Mouse (Mus musculus) layer of hippocampus, adult 9-11 months (tissue): Measurements from ENCODE around the gene Olfr631.
"Not testable (repeated sequence)": the region's sequence is repeated elsewhere in the genome, so short reads cannot be mapped to it uniquely, and the experiment has no call there.

Experiments
- DNase-seq: peaks from one replicate; pipeline ENCODE4 v3.0.0; 2022

Gene Olfr631

GRCm38 (mm10) chr7:103928525-103928924 is at the start of gene Olfr631:
Gene Olfr631, plus strand, starts transcription at chr7:103928825.
- no peak for DNase-seq

GRCm38 (mm10) chr7:103886152-103886551 is 42.5 kb upstream of the Olfr631 start, which contains the start of gene Olfr66:
Gene Olfr66, minus strand, starts transcription at chr7:103886252.
- DNase-seq, result no peak

GRCm38 (mm10) chr7:103894385-103894784 is 34.2 kb upstream of the Olfr631 start, which contains the start of gene Olfr64:
Gene Olfr64, minus strand, starts transcription at chr7:103894485.
- no peak for DNase-seq

DNA sequence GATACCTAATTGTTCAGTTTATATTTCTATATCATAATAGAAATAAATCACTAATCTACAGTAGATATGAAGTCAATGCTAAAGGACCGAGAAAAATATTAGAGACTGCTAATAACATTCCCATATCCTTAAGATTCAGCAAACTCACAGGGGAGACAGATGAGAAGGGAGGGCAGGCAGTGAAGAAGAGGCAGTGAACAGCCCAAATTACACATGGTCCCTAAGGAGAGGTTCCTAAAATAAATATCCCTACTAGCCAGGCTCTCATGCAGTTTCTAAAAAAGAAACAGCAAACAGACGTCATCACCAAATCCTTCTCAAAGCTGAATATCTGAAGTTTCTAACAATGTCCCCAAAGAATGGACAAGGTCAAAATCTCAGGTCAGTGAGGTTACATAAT is 25.4 kb upstream of the Olfr631 start, which contains the start of gene Olfr65:
TSS of gene Olfr65 (plus strand) at position 301 of the 400 bp plus-strand sequence.
- DNase-seq, result no peak

DNA sequence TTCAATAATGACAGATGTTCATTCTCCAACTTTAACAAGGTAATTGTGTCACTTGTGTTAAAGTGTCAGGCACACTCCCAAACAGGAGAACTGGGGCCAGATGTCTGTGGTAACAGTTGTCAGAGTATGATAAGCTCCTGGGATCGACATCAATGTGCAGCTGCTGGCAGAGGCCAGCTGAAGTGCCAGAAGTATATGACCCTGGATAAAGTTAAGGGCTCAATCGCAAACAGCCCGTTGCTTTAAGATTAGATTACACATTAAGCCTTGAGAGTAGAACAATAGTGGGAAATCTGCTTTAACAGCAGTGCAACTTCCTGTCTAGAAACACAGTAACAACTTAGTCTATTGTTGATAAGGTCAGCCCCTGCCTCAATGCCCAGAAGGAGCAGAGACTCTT is 18.6 kb upstream of the Olfr631 start:
- DNase-seq, result no peak

- DNase-seq, result no peak
Observed at GRCm38 (mm10) chr7:103912969-103913511, 15.6 kb upstream of the Olfr631 start.

DNA sequence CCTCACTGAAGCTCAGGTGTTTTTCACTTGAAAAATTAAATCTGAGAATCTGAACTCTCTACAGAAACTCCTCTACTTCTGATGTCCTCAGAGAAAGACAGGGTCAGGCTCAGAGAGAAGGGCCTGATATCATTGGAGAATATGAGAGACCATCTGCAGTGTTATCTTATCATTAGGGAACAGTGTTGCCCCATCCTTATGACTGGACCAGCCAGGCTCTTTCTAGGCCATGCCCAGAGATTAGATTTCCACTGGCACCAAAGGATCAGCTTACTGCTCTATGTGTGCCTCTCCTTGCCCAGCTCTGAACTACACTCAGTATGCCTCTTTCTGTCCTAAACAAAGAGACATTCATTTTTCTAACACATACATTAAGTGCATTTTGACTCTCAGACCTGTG is 13.3 kb upstream of the Olfr631 start:
- no peak for DNase-seq

- no peak for DNase-seq
Observed at GRCm38 (mm10) chr7:103934264-103934663, 5.6 kb downstream of the Olfr631 start, which contains the start of gene Olfr632. Gene Olfr632, plus strand, starts transcription at chr7:103934347.

DNA sequence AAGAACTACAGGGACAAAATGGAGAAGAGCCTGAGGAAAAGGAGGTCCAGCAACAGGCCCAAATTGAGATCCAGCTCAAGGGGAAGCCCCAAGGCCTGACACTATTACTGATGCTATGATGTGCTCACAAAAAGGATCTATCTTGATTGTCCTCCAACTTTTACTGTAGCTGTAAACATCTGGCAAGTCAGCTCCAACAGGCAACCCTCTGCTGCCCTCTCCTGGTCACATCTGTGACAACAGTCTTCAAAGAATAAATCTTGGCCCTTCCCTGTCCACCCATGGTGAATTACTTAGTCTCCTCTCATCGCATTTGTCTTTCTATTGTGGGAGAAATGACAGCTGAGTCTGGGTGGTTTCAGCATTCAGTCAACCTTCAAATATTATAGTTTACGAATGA is 14.1 kb downstream of the Olfr631 start:
- DNase-seq, result no peak

DNA sequence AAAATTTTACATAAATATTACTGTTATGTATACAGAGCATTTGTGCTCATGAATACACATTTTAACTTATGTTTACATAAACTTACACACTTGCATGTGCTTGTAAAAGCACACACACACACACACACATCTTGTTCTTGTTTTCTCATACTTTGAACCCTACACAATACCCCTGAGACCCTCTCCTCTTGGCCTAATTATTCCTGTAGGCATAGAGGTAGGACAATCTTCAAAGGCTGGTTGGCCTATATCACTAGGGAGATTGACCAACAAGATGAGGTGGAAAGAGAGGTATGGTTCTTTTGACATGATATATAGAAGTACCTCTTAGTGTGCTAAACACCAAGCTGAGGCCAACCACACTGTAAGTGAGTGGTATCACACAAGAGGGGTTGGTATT is 15.5 kb downstream of the Olfr631 start, which contains the start of gene Olfr633:
TSS of gene Olfr633 (plus strand) at position 301 of the 400 bp plus-strand sequence.
- no peak for DNase-seq

GRCm38 (mm10) chr7:103966873-103967272 is 38.2 kb downstream of the Olfr631 start:
- DNase-seq, result not testable (repeated sequence)

- DNase-seq, result no peak
Observed at GRCm38 (mm10) chr7:103970852-103971251, 42.2 kb downstream of the Olfr631 start, which contains the start of gene Olfr635. Gene Olfr635, plus strand, starts transcription at chr7:103971152.

- no peak for DNase-seq
Observed at GRCm38 (mm10) chr7:103971782-103972181, 43.2 kb downstream of the Olfr631 start.
